Mouse (Mus musculus): Measurements from ENCODE around the gene Tbx19. TPM values are rescaled to one million over a fixed set of nuclear protein-coding genes. Genes with fewer than 3 reads are reported as not detected.
A peak's percentile ranks its signal among the peaks of the same experiment; 100 is the strongest.

The Tbx19 gene
- polyA plus RNA-seq, 1 experiment from 2014 or later, result not detected

DNA sequence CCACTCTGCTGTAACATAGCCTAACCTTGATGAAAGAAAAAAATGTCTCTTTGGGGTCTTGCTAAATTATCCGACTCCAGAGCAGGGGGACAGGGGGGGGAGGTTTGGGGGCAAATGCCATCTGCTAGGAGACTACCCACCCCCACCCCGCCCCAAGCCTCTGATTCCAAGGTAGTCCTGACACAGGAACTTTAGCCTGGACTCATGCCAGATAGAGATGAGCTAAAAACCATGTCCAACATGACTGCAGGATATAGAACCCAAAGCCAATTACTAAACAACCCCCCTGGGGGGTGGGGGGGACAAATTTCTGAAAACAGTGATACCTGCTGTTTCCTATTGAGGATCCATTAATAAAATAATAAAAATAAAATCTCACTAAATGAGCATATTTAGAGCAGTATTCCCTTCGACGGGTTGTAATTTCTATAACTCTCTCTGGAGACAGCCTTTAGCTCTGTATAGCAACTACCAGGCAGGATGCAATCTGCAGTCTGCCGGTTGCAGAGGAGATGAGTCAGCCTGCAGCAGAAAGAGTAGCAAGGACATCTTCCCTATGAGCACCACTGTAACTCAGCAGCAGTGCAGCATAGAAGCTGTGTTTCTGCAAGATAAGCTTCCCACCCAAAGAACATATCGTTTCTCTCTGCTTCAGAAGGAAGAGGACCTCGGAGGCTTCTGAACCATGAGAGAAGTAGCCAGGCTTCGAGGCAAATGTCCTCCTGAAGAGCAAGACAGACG, 55.1 kb downstream of the Tbx19 start:
- no peak overlapping the region for H3K4me2 ChIP-seq (replicated peaks)
- H3K9ac ChIP-seq, result no peak overlapping the region
- no peak overlapping the region for H3K4me3 ChIP-seq
- H3K9me3 ChIP-seq (replicated peaks), result no peaks in the 10 kb centered on the region
- no peaks in the 10 kb centered on the region for H3K27me3 ChIP-seq
- no peaks in the 10 kb centered on the region for H3K36me3 ChIP-seq
- 74% methylated on average over 9 of the region's 9 CpGs for WGBS
- H3K27ac ChIP-seq, result no peak overlapping the region
- H3K4me1 ChIP-seq, result peaks cover 12% of the 10 kb centered on the region; the same call in 1 of the 2 replicates
- no peak for ATAC-seq (ENCODE audit: low FRiP score)

DNA sequence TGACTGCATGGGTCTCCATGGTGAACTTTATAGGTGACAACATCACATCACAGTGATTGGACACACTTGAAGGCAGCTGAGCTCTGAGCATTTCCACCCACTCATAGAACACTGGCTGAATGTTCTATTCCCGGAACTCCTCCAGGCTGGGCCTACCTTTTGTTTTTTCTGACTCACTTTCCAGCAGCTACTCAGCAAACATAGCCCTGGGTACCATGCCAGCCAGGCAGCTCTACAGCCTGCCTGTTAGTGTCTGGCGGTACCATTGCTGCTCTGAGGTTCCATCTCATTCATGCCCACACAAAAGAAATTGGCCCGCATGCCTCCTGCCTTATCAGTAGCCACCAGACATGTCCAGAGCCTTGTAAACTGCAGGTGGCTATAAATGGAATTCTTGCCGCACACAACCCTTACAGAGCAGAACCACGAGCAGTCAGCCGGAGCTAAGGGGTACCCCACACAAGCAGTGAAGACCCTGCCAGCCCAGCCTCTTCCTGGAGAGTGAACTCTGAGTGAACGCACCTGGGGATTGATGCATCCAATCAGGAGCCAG, 55.8 kb downstream of the Tbx19 start:
- Histone ChIP-seq H3K36me3 (no peaks in the 10 kb centered on the region), H3K27ac (no peak overlapping the region), H3K4me2 (replicated peaks) (no peak overlapping the region), H3K4me1 (peaks cover 12% of the 10 kb centered on the region; the same call in 1 of the 2 replicates), H3K4me3 (no peak overlapping the region), H3K27me3 (no peaks in the 10 kb centered on the region), H3K9ac (no peak overlapping the region), H3K9me3 (replicated peaks) (no peaks in the 10 kb centered on the region)
- ATAC-seq (ENCODE audit: low FRiP score), result peak; percentile 63; the same call in 1 of the 2 replicates
- WGBS, result 71% methylated on average over 7 of the region's 7 CpGs

DNA sequence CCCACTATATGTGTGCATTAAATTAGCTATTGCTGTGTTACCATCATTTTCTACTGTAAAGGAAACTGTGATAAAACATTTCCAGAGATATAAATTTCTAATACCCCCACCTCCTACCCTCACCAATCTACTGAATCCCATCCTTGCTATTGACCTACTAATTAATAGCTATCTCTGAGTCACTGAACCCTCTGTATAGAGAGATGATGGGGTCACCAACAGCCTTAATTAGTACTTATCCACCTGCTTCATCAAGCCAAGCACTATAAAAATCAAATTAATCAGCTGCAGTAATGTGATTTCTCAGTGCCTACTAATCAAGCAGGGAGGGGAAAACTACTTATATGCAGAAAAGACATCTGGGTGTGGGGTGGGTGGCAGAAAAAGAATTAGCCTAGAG, 61.0 kb downstream of the Tbx19 start:
- Histone ChIP-seq H3K9ac (no peak overlapping the region), H3K27ac (no peak overlapping the region), H3K27me3 (no peaks in the 10 kb centered on the region), H3K4me1 (peaks cover 7% of the 10 kb centered on the region), H3K9me3 (replicated peaks) (no peaks in the 10 kb centered on the region), H3K4me3 (no peak overlapping the region), H3K36me3 (no peaks in the 10 kb centered on the region), H3K4me2 (replicated peaks) (no peak overlapping the region)
- ATAC-seq (ENCODE audit: low FRiP score), result peak; percentile 39

DNA sequence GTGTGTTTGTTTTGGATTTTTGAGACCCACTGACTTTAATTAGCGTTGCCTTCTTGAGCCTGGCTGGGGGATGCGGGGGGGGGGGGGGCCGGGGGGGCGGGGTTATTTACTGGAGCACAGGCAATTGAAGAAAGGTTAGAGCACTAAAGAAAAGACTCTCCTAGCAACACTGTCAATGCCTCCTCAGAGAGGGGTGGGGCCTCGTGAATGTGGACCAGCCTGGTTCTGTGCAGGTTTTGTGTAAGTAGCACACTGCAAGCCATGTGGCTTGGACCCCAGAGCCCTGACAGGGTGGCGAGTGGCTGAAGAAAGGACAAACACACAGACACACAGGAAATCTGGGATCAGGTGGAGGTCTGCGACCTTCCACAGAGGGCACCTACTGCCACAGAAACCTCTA, 65.7 kb downstream of the Tbx19 start:
- 23% methylated on average over 7 of the region's 7 CpGs for WGBS

DNA sequence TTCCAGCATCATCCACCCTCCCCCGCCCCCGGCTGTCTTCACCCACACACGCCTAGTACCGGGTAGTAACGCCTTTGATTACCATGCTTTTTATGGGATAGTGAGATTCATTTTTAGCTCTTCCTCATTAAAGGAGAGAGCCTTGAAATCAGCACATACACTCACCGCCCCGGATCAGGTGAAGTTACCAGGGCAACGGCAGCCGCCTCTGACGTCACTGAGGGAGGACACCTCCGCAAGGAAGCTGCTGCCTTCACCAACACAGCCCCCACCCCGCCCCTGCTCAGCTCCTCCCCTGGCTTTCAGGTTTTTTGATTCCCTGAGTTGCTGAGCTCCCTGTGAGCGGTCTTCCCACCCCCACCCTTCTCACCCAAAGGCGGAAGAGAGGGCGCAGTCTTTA, 68.9 kb downstream of the Tbx19 start:
- Histone ChIP-seq H3K4me3 (peak overlapping the region; percentile 20), H3K9me3 (replicated peaks) (no peaks in the 10 kb centered on the region), H3K9ac (no peak overlapping the region), H3K27me3 (no peaks in the 10 kb centered on the region), H3K36me3 (no peaks in the 10 kb centered on the region), H3K4me2 (replicated peaks) (peak overlapping the region; percentile 47), H3K4me1 (peaks cover 22% of the 10 kb centered on the region), H3K27ac (no peak overlapping the region)
- 12% methylated on average over 15 of the region's 15 CpGs for WGBS
- peak; percentile 71 for ATAC-seq (ENCODE audit: low FRiP score)

More for the DNA sequence above, 65.7 kb downstream of the Tbx19 start:
- Histone ChIP-seq H3K9ac (no peak overlapping the region), H3K36me3 (no peaks in the 10 kb centered on the region), H3K27ac (no peak overlapping the region), H3K4me1 (peaks cover 22% of the 10 kb centered on the region), H3K27me3 (no peaks in the 10 kb centered on the region), H3K4me3 (no peak overlapping the region), H3K4me2 (replicated peaks) (no peak overlapping the region), H3K9me3 (replicated peaks) (no peaks in the 10 kb centered on the region)
- ATAC-seq (ENCODE audit: low FRiP score), result peak; percentile 73

DNA sequence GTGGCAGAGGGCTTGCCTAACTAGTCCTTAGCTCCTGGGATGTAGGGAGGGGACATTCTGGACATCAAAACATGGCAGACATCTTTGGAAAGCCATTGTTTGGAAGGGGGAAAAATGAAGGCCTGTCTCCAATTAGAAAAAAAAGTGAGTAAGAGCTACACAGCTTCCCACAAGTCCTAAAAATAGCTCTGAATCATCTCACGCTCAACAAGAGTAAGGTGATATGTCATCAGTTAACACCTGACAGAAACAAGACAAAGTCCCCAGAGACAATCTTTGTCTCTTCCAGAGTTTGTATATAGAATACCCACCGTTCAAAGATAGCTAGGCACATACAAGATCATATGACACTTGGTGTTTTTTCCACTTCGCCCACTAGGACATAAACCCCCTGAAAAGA, 71.0 kb downstream of the Tbx19 start:
- H3K27ac ChIP-seq, result no peak overlapping the region
- no peaks in the 10 kb centered on the region for H3K9me3 ChIP-seq (replicated peaks)
- WGBS, result 86% methylated on average over 3 of the region's 3 CpGs
- H3K9ac ChIP-seq, result no peak overlapping the region
- H3K4me1 ChIP-seq, result peaks cover 23% of the 10 kb centered on the region
- H3K36me3 ChIP-seq, result no peaks in the 10 kb centered on the region
- no peak overlapping the region for H3K4me2 ChIP-seq (replicated peaks)
- H3K4me3 ChIP-seq, result no peak overlapping the region
- ATAC-seq (ENCODE audit: low FRiP score), result no peak
- H3K27me3 ChIP-seq, result no peaks in the 10 kb centered on the region

Other genes starting within 250 kb of the Tbx19 start
- not detected in 2 replicates for gene Xcl1, start 225.2 kb downstream of the Tbx19 start, polyA plus RNA-seq (2016; fragmentation: Nextera tagmentation; extraction: Ambion mirVana)
- 14.3 and 14.4 TPM in 2 replicates for gene Sft2d2, start 33.7 kb upstream of the Tbx19 start, polyA plus RNA-seq (2016; fragmentation: Nextera tagmentation; extraction: Ambion mirVana)
- gene Tiprl, start 76.2 kb upstream of the Tbx19 start, polyA plus RNA-seq (2016; fragmentation: Nextera tagmentation; extraction: Ambion mirVana), result 110 and 116 TPM in 2 replicates
- gene Gpr161, start 135.0 kb upstream of the Tbx19 start, polyA plus RNA-seq (2016; fragmentation: Nextera tagmentation; extraction: Ambion mirVana), result 3.0 and 3.6 TPM in 2 replicates